Mouse (Mus musculus): ENCODE results near the gene Pln. TPM values are rescaled to one million over a fixed set of nuclear protein-coding genes. Genes with fewer than 3 reads are reported as not detected.

Pln gene
- polyA plus RNA-seq, 1 experiment: 381 TPM

DNA sequence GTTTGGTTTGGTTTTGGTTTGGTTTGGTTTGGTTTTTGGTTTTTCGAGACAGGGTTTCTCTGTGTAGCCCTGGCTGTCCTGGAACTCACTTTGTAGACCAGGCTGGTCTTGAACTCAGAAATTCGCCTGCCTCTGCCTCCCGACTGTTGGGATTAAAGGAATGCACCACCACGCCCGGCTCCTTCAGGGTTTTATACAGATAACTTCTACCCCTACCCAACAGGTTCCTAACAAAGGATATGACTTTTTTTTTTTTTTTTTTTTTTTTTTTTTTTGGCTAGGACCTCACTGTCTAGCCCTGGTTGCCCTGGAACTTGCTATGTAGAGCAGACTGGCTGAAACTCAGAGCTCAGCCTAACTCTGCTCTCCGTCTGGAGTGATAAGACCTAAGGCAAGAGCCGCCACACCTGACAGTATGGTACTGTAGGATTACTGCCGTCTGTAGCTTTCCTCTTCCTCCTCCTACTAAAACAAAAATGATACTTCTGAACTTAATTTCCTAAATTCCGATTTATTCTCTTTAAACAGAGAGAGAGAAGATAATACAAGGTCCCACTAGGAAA, 4.8 kb downstream of the Pln start:
- 96% methylated on average over 9 of the region's 9 CpGs for WGBS
- Histone ChIP-seq H3K4me3 (ENCODE audit: control insufficient read depth, insufficient read depth, low read length) (no peak overlapping the region), H3K27ac (ENCODE audit: control insufficient read depth, insufficient read depth, low read length) (no peak overlapping the region), H3K4me1 (replicated peaks; ENCODE audit: control insufficient read depth, insufficient read depth, low read length) (no peaks in the 10 kb centered on the region), H3K36me3 (ENCODE audit: control insufficient read depth, insufficient read depth, low read length) (no peaks in the 10 kb centered on the region), H3K27me3 (ENCODE audit: control insufficient read depth, insufficient read depth, low read length) (no peaks in the 10 kb centered on the region)
- TF ChIP-seq CTCF (IDR thresholded peaks at IDR 0.05; ENCODE audit: borderline replicate concordance, control insufficient read depth, extremely low read depth, insufficient read depth, low read length, poor library complexity) (no peak), POLR2A (IDR thresholded peaks at IDR 0.05; ENCODE audit: control insufficient read depth, extremely low read depth, insufficient read depth, low read length, poor library complexity) (no peak)
- no peak for DNase-seq

DNA sequence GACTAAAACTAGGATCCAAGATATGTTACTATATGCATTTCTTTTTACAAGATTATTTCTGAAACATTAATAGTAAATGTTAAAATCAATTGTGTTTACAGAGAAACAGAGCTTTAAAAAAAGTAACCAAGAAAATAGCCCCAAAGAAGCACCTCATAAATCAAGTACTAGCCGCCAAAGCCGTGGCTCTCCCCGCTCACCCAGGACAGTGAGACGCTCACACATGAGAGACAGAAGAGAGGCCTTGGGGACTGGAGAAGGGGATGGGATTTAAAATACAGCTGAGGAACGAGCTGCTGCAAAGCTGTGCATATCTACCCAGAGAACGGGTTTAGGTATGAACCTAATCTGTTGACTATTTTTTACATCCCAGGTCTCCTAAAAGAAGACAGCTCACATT, 5.9 kb downstream of the Pln start:
- no peak for DNase-seq
- Histone ChIP-seq H3K27me3 (ENCODE audit: control insufficient read depth, insufficient read depth, low read length) (no peaks in the 10 kb centered on the region), H3K27ac (ENCODE audit: control insufficient read depth, insufficient read depth, low read length) (no peak overlapping the region), H3K4me1 (replicated peaks; ENCODE audit: control insufficient read depth, insufficient read depth, low read length) (0 out of 2 replicates have a peak, but pooled peaks cover under 1% of the 10 kb centered on the region), H3K4me3 (ENCODE audit: control insufficient read depth, insufficient read depth, low read length) (no peak overlapping the region), H3K36me3 (ENCODE audit: control insufficient read depth, insufficient read depth, low read length) (no peaks in the 10 kb centered on the region)
- TF ChIP-seq CTCF (IDR thresholded peaks at IDR 0.05; ENCODE audit: borderline replicate concordance, control insufficient read depth, extremely low read depth, insufficient read depth, low read length, poor library complexity) (no peak), POLR2A (IDR thresholded peaks at IDR 0.05; ENCODE audit: control insufficient read depth, extremely low read depth, insufficient read depth, low read length, poor library complexity) (no peak)
- 94% methylated on average over 6 of the region's 6 CpGs for WGBS

DNA sequence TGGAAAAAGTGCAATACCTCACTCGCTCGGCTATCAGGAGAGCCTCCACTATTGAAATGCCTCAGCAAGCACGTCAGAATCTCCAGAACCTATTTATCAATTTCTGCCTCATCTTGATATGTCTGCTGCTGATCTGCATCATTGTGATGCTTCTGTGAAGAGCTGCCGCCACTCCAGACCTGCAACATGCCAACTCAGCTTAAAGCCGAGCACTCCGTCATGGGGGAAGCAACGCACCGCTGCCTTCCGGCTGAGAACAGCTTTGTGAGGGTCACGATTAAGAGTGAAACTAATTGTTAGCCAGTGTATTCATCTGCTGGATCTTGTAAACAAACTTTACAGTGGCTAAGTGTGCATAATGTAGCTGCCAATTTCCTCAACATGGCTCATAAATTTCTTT, 6.4 kb downstream of the Pln start:
- Histone ChIP-seq H3K36me3 (ENCODE audit: control insufficient read depth, insufficient read depth, low read length) (no peaks in the 10 kb centered on the region), H3K27ac (ENCODE audit: control insufficient read depth, insufficient read depth, low read length) (no peak overlapping the region), H3K4me1 (replicated peaks; ENCODE audit: control insufficient read depth, insufficient read depth, low read length) (0 out of 2 replicates have a peak, but pooled peaks cover 2% of the 10 kb centered on the region), H3K4me3 (ENCODE audit: control insufficient read depth, insufficient read depth, low read length) (no peak overlapping the region), H3K27me3 (ENCODE audit: control insufficient read depth, insufficient read depth, low read length) (no peaks in the 10 kb centered on the region)
- 96% methylated on average over 10 of the region's 10 CpGs for WGBS
- TF ChIP-seq POLR2A (IDR thresholded peaks at IDR 0.05; ENCODE audit: control insufficient read depth, extremely low read depth, insufficient read depth, low read length, poor library complexity) (no peak), CTCF (IDR thresholded peaks at IDR 0.05; ENCODE audit: borderline replicate concordance, control insufficient read depth, extremely low read depth, insufficient read depth, low read length, poor library complexity) (no peak)
- no peak for DNase-seq

DNA sequence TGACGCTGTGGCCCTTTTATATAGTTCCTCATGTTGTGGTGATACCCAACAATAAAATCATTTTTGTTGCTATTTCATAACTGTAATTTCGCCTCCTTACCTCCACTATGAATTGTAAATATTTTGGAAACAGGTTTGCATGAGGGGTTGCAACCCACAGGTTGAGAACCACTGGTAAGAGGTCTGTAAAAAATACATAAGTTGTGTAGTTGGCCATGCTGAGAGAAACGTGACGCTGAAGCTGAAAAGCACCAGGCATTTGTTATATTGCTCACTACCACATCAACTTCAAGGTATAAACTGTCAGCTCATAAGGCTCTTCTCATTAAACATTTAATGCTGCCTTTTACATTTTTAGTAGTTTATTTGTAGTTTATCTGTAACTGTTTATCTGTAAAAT, 8.0 kb downstream of the Pln start:
- Histone ChIP-seq H3K27me3 (ENCODE audit: control insufficient read depth, insufficient read depth, low read length) (no peaks in the 10 kb centered on the region), H3K36me3 (ENCODE audit: control insufficient read depth, insufficient read depth, low read length) (no peaks in the 10 kb centered on the region), H3K4me1 (replicated peaks; ENCODE audit: control insufficient read depth, insufficient read depth, low read length) (0 out of 2 replicates have a peak, but pooled peaks cover 2% of the 10 kb centered on the region), H3K27ac (ENCODE audit: control insufficient read depth, insufficient read depth, low read length) (no peak overlapping the region), H3K4me3 (ENCODE audit: control insufficient read depth, insufficient read depth, low read length) (no peak overlapping the region)
- TF ChIP-seq POLR2A (IDR thresholded peaks at IDR 0.05; ENCODE audit: control insufficient read depth, extremely low read depth, insufficient read depth, low read length, poor library complexity) (no peak), CTCF (IDR thresholded peaks at IDR 0.05; ENCODE audit: borderline replicate concordance, control insufficient read depth, extremely low read depth, insufficient read depth, low read length, poor library complexity) (no peak)
- 91% methylated on average over 4 of the region's 4 CpGs for WGBS
- DNase-seq: no peak

DNA sequence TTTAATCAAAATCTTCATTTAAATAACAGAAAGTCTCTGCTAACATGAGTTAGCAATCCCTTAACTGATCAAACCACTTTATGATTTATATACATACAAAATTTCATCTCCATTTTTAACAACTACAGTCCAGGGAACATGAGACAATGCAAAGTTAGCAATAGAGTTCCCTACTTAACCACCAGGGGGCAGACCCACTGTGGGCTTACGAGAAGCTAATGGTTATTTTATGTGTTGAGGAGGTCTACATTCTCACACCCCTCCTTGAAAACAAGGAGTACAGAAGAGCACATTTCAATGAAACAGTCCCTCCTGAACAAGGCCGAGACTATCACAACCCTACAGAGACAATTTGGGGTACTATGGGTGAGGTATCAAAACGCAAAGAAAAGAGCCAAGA, 9.0 kb downstream of the Pln start:
- Histone ChIP-seq H3K36me3 (ENCODE audit: control insufficient read depth, insufficient read depth, low read length) (no peaks in the 10 kb centered on the region), H3K27ac (ENCODE audit: control insufficient read depth, insufficient read depth, low read length) (no peak overlapping the region), H3K4me3 (ENCODE audit: control insufficient read depth, insufficient read depth, low read length) (no peak overlapping the region), H3K4me1 (replicated peaks; ENCODE audit: control insufficient read depth, insufficient read depth, low read length) (0 out of 2 replicates have a peak, but pooled peaks cover 2% of the 10 kb centered on the region), H3K27me3 (ENCODE audit: control insufficient read depth, insufficient read depth, low read length) (no peaks in the 10 kb centered on the region)
- 63% methylated on average over 3 of the region's 3 CpGs for WGBS
- TF ChIP-seq POLR2A (IDR thresholded peaks at IDR 0.05; ENCODE audit: control insufficient read depth, extremely low read depth, insufficient read depth, low read length, poor library complexity): no peak
- no peak for TF ChIP-seq CTCF (IDR thresholded peaks at IDR 0.05; ENCODE audit: borderline replicate concordance, control insufficient read depth, extremely low read depth, insufficient read depth, low read length, poor library complexity)
- peak; percentile 48 for DNase-seq

DNA sequence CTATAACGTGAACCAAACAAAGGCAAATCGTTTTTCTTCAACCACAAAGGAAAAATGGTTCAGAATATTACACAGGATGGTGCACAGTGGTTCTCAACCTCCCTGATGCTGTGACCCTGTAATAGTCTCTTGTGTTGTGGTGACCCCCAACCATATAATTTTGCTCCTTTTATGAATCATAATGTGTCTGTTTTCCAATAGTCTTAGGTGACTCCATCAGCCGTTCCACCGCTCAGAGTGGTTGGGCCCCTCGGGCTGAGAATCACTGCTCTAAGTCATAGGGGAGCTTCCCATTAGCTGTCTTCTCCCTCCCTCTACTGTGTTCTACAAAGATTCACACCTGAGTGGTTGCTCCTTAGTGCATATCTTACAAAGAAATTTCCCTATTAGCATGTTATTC, 9.4 kb downstream of the Pln start:
- Histone ChIP-seq H3K27me3 (ENCODE audit: control insufficient read depth, insufficient read depth, low read length) (no peaks in the 10 kb centered on the region), H3K4me3 (ENCODE audit: control insufficient read depth, insufficient read depth, low read length) (no peak overlapping the region), H3K27ac (ENCODE audit: control insufficient read depth, insufficient read depth, low read length) (no peak overlapping the region), H3K36me3 (ENCODE audit: control insufficient read depth, insufficient read depth, low read length) (no peaks in the 10 kb centered on the region), H3K4me1 (replicated peaks; ENCODE audit: control insufficient read depth, insufficient read depth, low read length) (0 out of 2 replicates have a peak, but pooled peaks cover 2% of the 10 kb centered on the region)
- 85% methylated on average over 5 of the region's 5 CpGs for WGBS
- TF ChIP-seq CTCF (IDR thresholded peaks at IDR 0.05; ENCODE audit: borderline replicate concordance, control insufficient read depth, extremely low read depth, insufficient read depth, low read length, poor library complexity): no peak
- no peak for TF ChIP-seq POLR2A (IDR thresholded peaks at IDR 0.05; ENCODE audit: control insufficient read depth, extremely low read depth, insufficient read depth, low read length, poor library complexity)
- no peak for DNase-seq
